Mouse (Mus musculus): ENCODE results near the gene Sgpp2.

Sgpp2 gene

DNA sequence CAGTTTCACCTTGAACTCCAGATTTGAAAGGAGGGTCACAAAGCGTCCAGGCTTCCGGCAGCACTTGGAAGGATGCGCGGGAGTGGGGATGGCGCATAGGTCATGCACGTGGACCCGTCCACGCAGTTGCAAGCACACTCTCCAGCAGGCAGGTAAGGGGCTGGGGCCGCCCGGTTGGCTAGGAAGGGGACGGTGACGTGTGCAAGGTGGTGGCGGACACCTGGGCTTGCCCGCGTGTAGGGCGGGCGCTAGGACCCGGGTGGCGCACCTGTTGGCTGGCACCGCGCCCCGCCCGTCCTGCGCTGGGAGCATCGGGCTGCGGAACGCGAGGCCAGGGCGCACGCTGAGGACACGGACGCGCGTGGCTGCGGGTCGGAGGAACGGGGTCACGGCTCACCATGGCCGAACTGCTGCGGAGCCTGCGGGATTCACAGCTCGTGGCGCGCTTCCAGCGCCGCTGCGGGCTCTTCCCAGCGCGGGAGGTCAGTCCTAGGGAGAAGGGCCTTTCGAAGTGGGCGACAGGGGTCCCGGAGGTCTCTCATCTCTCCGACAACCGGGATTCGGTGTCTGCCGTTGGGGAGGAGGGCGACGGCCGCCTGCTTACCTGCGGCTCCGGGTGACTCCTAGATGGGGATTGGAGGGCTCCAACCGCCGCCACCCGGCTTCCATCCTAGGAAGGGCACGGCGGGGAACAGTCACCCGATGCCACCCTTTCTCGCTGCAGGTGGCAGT is at the start of gene Sgpp2:
Sgpp2 (plus strand) TSS at position 325 of the 732 bp plus-strand sequence.
- peak; percentile 56 to 60 for DNase-seq

DNA sequence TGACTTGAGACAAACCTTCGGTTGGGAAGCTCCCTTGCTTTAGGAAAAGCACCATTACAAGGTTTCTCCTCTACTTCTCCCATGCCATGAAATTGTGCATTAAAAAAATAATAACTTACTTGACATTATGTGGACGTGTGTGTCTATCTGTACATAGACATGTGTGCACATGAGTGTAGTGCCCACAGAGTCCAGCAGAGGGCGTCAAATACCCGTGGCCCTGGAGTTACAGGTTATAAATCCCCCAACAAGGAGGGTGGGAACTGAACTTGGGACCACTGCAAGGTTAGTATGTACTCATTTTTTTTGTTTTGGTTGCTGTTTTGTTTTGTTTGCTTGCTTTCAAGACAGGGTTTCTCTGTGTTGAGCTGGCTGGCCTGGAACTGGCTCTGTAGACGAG is 42.6 kb upstream of the Sgpp2 start:
- DNase-seq, result no peak

DNA sequence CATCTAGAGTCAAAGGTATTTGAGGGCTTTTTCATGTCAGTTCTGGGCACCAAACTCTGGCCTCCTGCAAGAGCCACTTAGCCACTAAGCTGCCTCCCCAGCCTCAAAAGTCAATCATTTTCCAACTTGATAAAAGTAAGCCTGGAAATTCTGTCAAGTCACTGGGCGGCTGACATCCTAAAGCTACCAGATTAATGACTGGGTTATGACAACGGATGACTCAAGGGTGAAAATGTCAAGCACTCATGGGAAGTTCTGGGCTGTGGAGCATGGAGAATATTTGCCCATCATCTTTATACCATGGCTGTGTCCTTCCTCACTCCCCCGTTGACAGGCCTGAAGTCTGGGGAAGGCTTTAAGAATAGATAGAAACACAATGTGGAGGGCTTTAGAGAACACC is 37.2 kb upstream of the Sgpp2 start:
- no peak for DNase-seq

DNA sequence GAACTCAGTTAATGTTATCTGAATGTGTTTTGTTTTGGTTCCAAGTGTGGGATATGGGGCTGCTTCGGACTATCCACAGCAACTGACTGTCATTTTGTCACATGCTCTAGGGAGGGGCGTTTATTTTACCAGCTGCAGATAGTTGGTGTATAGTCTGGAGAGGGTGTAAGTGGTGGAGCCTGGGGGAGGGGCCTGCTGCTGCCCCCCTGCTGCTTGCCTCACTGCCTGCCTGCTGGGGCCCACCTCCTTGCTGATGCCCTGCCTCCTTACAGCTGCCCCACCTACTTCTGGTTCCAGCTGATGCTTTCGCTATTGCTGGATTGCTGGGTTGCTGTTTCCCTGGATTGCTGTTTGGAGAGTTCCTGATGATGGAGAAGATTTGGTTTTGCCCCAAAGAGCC is 31.0 kb upstream of the Sgpp2 start:
- no peak for DNase-seq

DNA sequence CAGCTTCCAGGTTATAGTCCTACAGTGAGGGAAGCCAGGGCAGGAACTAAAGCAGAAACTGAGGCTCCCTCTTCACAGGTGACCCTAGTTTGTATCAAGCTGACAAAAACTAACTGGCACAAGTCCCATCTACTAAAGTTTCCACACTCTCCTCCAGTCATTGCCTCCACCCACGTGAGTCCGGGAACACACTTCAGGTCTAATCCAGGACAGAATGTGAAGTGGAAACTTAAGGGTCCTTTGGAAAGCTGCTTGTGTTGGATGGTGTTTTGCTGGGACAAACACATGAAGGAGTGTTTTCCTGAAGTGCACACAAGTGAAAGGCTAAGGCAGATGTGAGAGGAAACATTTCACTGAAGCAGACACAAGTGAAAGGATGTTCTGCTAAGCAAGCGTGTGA is 17.7 kb upstream of the Sgpp2 start:
- no peak for DNase-seq

DNA sequence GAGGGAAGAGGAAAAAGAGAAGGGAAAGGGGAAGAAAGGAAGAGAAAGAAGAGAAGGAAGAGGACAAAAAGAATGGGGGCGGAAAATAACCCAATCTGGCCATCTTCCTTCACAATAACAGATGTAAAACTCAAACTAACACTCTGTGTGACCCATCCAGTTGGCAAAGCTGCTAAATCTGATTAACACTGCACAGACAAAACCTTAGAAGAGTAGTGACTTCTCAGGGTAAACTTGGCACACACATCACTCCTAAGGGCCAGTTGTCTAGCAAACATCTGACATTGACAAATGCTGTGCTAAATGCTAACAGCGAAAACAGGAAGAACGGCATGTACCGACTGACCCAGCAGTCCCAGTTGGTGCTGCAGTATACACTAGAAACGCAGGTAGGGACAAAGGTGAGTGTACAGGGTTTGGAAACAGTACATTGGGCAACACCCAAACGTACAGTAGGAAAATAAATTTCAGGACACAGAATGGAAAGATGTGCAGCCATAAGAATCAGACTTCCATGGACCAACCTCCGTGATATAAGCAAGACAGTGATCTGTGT is 10.4 kb upstream of the Sgpp2 start:
- DNase-seq, result no peak

DNA sequence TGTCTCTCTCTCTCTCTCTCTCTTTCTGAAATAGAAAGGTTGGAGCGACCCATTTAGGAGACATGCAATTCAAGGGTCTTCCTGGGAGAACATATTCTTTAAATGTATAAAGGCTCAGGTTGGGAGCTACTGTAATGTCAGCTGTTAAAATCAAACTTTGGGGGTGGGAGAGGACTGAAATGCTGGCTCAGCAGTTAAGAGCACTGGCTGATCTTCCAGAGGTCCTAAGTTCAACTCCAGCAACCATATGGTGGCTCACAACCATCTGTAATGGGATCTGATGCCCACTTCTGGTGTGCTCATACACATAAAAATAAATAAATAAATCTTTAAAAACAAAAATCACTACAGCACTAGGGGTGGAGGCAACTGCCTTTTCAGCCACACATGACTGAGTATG is 1.5 kb upstream of the Sgpp2 start:
- no peak for DNase-seq

DNA sequence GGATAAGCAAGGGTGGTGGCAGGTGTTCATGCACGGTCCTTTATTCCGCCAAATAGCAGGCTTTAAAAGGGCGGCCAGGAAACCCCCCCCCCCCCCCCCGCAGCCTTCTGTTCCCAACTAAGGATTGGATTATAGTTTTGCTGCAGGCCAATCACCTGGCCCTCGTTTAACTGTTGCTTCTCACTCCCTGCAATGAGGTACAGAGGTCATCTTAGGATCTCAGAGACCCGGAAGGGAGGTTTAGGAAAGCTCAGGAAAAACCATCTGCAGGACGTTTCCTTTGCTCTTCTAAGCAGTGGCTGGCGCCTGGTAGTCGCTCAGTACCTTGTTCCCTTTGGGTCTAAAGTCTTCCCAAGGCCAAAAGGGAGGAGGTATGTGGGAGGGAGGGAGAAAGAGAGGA is 865 bp upstream of the Sgpp2 start:
- DNase-seq, result peak in 1 of 2 experiments; percentile 34

DNA sequence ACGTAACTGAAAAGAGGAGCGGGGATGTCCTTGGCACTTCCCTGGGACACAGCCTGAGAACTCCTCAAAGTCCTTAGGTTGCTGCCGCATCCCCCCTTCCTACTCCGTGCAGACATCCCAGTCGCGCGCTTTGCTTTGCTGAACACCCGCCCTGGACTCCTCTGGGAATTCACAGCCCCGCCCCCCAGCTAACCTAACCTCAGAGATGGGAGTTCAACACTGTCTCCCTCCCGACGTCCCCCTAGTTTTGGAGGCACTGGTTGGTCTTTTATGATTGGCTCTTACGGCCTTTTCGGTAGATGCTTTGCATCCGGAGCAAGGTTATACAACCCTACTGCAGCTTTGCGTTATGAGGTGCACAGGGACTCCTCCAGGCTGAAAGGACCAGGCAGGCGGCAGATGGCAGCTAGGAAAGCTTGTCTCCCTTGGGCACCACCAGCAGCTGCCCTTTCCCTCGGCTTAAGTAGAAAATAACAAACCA is 756 bp downstream of the Sgpp2 start:
- DNase-seq, result peak; percentile 15 to 25

DNA sequence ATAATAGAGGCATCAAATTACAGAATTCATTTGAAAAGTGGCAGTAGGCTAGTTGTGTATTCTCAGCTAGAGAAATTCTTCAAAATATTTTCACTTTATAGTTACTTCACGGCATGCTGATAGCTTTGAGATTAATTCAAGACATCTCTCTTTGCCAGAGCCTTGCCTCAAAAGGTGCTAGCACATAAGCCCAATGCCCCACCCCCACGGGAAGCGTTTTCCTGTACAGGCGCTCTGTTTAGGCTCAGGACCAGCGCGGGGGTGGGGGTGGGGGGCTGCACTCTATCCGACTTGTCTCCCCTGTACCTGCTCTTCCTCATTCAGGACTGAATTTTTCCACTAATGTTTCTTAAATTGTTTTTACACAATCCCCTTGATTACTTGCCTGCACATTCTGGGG is 1.3 kb downstream of the Sgpp2 start:
- DNase-seq, result no peak

DNA sequence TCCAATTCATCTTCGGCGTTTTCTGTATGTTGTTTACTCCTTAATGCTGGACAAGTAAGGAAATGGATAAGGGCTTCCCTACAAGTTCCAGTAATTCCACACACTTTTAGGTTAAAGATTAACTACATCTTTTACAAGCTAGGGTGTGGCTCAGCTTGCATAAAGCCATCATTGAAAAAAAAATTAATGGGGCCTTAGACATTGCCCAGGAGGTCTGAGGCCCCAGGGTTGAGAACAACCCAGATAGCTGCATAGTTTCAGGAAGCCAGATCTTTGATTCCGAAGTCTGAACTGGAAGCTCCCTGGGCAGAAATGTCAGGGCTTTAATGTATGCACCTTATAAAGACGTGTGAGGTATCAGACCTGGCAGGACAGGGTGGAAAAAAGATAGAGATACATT is 2.8 kb downstream of the Sgpp2 start:
- DNase-seq, result no peak

DNA sequence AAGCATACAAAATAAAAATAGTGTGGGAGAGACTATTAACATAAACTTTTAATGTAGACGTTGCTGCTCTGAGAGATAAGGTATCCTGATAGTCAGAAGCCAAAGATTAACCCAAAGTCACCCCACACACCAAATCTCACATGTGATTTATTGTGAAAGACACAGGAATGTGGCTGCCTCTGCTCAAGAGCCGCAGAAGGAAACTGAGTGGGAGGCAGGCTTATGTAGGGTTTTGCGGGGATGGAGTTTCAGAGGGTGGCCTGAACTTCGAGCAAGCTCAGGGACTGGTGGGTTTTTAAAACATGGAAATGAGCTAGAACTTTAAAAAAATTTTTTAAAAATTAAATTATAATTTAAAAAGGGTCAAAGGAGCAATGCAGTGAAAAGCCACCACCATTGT is 3.8 kb downstream of the Sgpp2 start:
- DNase-seq, result no peak

DNA sequence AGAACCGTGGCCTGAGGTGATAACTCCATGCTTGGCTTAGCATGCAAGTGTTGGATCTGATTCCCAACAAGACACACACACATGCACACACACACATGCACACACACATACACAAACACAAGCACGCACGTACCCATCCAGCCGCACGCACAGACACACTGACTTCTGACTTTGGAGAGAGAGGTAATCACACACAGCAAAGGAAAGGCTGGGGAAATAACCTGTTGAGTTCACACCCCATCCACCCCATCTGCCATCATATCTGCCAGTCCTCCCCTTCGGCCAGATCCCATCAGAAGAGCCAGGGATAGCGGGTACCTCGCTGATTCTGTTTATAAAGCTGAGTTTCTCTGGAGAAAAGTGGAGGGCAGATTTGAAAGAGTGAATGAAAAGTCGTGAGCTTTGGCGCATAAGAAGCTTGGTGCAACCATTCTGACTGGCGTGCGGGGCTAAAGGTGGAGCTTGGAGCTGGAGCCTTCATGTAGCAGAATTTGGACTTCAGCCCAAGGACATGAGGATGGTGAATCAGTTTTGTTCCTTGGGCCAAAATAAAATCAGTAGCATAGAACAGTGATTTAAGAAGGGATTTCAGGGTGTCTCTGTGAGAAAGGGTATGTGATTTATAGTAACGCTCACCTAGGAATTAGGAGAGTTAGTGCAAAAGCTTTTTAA is 8.1 kb downstream of the Sgpp2 start:
- no peak for DNase-seq

DNA sequence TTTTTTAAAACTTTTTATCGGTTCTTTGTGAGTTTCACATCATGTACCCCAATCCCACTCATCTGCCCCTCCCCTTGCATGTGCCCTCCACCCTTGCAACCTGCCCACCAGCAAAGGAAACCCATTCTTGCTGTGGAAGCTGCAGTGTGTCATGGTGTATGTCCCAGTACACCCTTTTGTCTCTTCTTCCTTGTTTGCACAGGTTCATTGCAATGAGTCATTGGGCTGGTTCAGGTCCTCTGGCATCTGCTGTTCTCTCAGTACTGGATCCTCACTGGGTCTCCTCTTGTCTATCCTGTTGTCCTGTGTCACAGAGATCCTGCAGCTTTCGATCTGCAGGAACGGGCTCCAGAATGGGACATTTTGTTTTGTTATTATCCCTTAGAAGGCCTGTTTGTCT is 10.1 kb downstream of the Sgpp2 start:
- no peak for DNase-seq

DNA sequence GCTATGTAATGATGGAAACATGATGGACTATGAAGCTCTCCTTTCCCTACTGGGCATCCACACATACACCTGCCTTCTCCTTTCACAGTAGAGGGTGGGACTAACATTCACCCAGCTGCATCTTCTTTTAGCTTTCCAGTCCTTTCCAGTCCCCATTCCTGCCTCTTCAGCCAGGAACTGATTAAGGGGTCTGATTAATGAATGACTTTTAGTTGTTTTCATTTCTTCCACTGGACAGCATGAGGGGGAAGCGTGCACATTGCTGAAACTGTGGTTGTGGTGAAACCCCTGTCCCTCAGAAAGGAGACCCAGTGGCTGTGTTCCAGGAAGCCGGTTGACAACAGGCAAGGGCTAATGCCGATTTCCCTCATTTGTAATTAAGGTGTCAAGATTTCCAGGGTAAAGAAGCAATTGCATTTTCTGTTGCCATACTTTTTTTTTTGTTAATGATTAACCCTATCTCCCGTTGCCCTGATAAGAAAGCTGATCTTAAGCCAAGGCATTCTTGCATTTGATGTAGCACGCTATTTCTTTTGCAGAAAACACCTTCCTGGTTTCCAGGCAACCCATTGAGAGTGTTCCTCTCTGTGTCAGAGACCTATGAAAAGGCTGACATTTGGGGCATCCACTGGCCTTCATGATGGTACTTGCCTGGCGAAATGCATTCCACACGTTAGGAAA is 12.1 kb downstream of the Sgpp2 start:
- DNase-seq, result peak in 1 of 2 experiments; percentile 30

DNA sequence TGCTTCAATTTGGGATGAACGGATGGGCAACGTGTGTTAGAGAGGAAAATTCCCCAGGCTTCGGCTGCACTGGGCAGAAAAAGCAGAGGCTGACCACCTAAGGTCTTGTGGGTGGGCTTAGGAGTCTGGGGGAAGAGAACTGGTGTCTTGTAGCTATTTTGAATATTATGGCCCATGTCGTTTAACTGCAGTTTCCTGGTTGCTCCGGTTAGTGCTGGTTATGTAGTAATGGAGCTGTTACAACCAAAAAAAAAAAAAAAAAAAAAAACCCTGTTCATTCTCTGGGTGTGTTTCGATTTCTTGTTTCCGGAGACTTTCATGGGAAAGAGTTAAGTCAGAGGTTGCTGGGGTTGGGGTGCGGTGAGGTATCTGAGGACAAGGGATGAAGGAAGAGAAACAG is 12.7 kb downstream of the Sgpp2 start:
- no peak for DNase-seq

DNA sequence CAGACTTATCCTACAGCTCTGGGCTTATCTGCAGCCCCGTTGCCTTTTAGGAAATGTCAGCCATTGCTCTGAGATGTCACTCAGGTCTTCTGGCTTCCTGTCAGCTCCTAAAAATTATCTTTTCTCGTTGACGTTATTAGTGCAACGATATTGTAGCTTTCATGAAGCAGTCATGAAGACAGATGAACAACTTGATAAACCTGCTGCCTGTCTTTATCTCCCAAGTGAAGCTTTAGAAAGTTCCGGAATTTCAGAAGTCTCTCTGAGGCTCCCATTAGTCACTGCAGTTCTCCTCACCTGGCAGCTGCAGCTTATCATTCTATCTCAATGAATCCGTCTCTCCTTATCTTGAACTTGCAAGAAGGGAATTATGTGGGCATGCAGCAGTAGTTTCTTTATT is 13.9 kb downstream of the Sgpp2 start:
- DNase-seq, result no peak

DNA sequence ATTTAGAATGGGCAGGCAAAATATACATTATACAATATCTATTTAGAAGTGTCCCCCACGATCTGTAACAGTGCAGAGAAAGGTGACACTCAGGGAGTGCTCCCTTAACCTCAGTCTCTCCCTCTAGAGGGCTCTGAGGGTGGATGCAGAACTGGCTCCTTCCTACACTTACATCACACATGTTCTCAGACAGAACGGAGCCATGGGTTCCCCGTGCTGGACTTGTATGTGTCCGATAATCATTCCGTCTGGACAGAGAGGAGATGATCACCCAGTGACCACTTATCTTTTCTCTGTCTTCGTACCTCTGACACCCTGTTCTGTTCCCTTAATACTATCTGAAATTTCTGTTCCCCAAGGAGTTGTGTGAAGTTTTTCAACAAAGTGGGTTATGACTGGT is 15.7 kb downstream of the Sgpp2 start:
- no peak for DNase-seq

DNA sequence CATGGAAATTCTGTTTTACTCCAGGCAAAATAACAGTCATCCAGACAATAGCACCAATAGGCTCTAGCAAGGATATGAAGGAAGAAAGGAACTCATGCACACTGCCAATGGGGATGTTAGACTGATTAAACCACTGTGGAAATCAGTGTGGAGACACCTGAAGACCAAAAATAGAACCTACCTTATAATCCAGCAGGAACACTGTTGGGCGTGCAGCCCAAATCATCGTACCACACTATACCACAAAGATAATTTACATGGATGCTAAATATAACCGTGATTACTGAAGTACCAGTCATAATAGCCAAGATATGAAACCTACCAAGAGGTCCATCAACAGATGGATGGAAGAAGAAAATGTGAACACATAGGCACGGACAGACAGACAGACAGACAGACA is 18.5 kb downstream of the Sgpp2 start:
- DNase-seq, result no peak

DNA sequence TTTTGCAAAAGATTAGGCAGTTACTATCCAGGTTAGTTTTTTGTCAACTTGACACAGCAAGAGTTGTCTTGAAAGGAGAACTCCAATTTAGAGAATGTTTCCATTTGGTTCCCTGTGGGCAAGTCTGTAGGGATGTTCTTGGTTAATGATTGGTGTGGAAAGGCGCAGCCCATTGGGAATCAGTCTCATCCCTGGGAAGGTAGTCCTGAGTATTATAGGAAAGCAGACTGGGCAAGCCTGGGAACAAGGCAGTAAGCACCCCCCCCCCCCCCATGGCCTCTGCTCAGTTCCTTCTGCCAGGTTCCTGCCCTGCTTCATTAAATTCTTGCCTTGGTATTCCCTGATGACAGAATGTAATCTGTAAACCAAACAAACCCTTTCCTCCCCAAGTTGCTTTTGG is 19.7 kb downstream of the Sgpp2 start:
- DNase-seq, result no peak

DNA sequence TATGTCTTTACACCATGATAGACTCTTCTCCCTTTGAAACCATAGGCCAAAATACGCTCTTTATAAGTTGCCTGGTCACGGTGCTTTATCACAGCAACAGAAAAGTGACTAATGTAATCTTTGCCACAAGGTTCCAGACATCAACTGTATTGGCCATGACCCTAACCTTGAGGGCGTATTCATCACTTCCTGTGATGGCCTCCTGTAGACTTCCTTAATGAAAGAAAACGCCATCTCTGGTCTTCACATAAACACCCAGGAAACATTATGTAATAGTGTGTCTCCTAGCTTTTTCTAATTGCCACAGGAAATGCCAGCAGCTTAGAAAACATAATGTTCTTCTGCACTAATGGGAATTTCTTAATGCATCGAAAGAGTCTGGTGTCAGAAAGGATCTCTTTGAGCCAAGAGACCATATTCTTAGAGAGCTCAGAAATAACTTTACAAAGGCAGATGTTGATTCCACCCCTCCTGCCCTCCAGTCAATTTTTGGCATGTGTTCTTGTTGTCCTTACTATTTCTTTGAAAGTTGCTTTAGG is 20.5 kb downstream of the Sgpp2 start:
- DNase-seq, result no peak

DNA sequence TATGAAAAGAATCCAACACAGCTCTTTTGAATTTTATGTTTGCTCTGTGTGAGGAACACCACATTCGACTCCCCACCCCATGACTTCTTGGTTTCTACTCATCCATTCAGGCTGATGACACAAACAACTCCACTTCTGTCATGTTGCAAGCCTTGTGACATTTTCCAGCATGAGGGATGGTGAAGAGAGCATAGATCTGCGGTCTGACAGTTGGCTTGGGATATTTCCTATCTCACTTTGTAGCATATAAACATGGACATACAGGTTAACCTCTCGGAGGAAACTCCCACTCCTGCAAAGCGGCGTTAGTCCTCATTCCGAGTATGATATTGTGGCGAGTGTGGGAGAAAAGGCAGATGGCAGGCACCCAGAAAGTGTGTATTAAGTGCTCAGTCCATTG is 27.6 kb downstream of the Sgpp2 start:
- no peak for DNase-seq

DNA sequence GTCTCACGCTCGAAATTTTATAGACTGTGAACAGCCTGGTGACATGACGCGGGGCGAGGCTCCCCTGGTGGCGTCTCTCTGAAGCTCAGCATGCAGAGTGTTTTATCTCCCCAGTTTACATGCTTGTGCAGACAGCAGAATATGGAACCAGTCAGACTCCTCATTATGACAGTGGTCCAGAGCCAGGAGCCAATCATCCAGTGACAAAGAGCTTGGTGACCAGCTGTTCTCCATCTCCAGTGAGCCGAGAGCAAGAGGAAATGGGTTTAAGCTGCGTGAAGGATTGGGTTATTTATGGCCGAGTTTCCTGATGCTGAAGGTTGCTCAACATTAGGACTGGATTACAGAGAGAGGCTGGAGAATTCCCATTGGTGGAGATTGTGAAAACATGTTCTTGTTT is 28.1 kb downstream of the Sgpp2 start:
- peak in 1 of 2 experiments; percentile 45 for DNase-seq

DNA sequence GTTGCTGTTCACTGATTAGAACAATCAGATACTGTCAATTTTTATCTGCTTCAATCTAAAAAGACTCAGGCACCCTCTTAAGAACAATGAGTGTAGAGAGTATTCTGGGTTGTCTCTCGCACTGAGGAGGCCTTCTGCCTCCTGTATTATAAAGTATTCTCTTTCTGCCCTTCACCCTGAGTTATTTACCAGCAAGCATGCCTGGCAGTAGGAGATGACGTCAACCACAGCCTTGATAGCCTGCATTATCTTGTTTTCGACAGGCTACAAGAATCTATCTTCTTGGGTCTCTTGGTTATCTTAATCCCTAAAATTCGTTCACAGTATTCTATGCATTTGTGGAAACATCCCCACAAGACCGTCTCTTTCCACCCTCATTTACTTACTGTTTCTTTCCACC is 29.8 kb downstream of the Sgpp2 start:
- no peak for DNase-seq

Measured in kidney, adult 8-10 months (tissue).